Comparison of ENCODE assay signal across 21 mouse cellular contexts in the genomic region with DNA sequence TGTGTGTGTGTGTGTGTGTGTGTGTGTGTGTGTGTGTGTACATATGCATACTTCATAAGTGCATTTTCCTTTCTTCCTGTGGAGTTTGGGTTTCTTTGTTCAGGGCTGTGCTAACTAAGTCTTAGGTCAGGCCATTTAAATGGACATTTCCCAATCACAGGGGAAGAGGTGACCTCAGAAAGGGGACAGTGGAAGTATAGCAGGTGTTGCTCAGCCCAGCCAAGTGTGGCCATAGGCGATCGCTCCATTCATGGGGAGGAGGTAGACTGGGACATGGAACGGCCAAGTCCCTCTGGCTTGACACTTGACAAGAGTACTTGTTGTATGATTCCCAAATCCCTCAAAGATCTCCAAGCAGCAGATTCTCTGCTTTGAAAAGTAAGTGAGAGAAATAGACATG.
"Had no signal": no experiment of that assay in that cellular context is flagged by ENCODE, and none has a peak within 500 bp of the region (broad histone marks: within the 10 kb centered on the region; RNA-seq: fewer than 3 reads in every experiment).

No protein-coding gene starts in this region.

- H3K9ac ChIP-seq: limb, embryonic 13.5 days; liver, embryonic 15.5 days; neural tube, embryonic 12.5 days had no signal

- H3K4me3 ChIP-seq: layer of hippocampus, adult 2 months; limb, embryonic 10.5 days; limb, embryonic 13.5 days; liver, embryonic 15.5 days; neural tube, embryonic 12.5 days had no signal

- H3K27me3 ChIP-seq: limb, embryonic 13.5 days; liver, embryonic 15.5 days; neural tube, embryonic 12.5 days had no signal

- ATAC-seq: intestine, postnatal 0 days had no signal

- H3K4me1 ChIP-seq: limb, embryonic 10.5 days; limb, embryonic 13.5 days; liver, embryonic 15.5 days; neural tube, embryonic 12.5 days had no signal

- DNase-seq: kidney, adult 2 months; layer of hippocampus, adult 9-11 months; liver; lung, adult 2 months; lung, postnatal 14 days; lung, postnatal 4 days; midbrain, embryonic 14.5 days; retina, postnatal 1 day; right cerebral cortex, postnatal 25 days; thymus, adult 2 months; thymus, postnatal 14 days; thymus, postnatal 4 days had no signal

- H3K27ac ChIP-seq: kidney, postnatal 0 days; layer of hippocampus, adult 2 months; limb, embryonic 10.5 days; limb, embryonic 13.5 days; liver, embryonic 15.5 days; neural tube, embryonic 12.5 days; stomach, postnatal 0 days had no signal

- H3K4me2 ChIP-seq: limb, embryonic 13.5 days; liver, embryonic 15.5 days; midbrain, embryonic 11.5 days; neural tube, embryonic 12.5 days had no signal

- H3K9me3 ChIP-seq: limb, embryonic 10.5 days; limb, embryonic 13.5 days; liver, embryonic 15.5 days; neural tube, embryonic 12.5 days had no signal
